Mouse (Mus musculus) heart, embryonic 11.5 days (tissue): Measurements from ENCODE around the gene Ehmt2. TPM values are rescaled to one million over a fixed set of nuclear protein-coding genes. Genes with fewer than 3 reads are reported as not detected.
A peak's percentile ranks its signal among the peaks of the same experiment; 100 is the strongest.
"Not testable (repeated sequence)": the region's sequence is repeated elsewhere in the genome, so short reads cannot be mapped to it uniquely, and the experiment has no call there.

Experiments used
- ATAC-seq: fragments of 200-750 bp; cut with Nextera tagmentation; replicated peaks from 2 replicates; pipeline ENCODE4 v1.8.0; 2017; ENCODE audit warnings: moderate library complexity; ENCODE audit not compliant: insufficient number of reproducible peaks, low FRiP score, low TSS enrichment
- H3K27ac ChIP-seq: fragments of 300-500 bp; sonication (generic); 2 replicates; pipeline ENCODE4 v1.5.1; 2014; ENCODE audit warnings: mild to moderate bottlenecking, low read depth, low read length
- H3K27me3 ChIP-seq: fragments of 300-500 bp; sonication (generic); 2 replicates; pipeline ENCODE4 v1.6.1; 2014; ENCODE audit warnings: mild to moderate bottlenecking, low read length, mixed read lengths; ENCODE audit not compliant: control insufficient read depth, insufficient read depth
- H3K36me3 ChIP-seq: fragments of 300-500 bp; sonication (generic); 2 replicates; pipeline ENCODE4 v1.6.1; 2014; ENCODE audit warnings: mild to moderate bottlenecking, low read length, moderate library complexity, mixed read lengths; ENCODE audit not compliant: control insufficient read depth, insufficient read depth
- H3K4me1 ChIP-seq: fragments of 300-500 bp; sonication (generic); 2 replicates; pipeline ENCODE4 v1.6.1; 2014; ENCODE audit warnings: low read length; ENCODE audit not compliant: control insufficient read depth, insufficient read depth
- H3K4me2 ChIP-seq: fragments of 300-500 bp; sonication (generic); 2 replicates; pipeline ENCODE4 v1.6.1; 2014; ENCODE audit warnings: mild to moderate bottlenecking, moderate library complexity
- H3K4me3 ChIP-seq: fragments of 300-500 bp; sonication (generic); 2 replicates; pipeline ENCODE4 v1.5.1; 2014; ENCODE audit warnings: low read depth, low read length
- H3K9ac ChIP-seq: fragments of 300-500 bp; sonication (generic); 2 replicates; pipeline ENCODE4 v1.6.1; 2014; ENCODE audit warnings: mild to moderate bottlenecking, low read depth, low read length, moderate library complexity
- H3K9me3 ChIP-seq: fragments of 300-500 bp; sonication (generic); replicated peaks from 2 replicates; pipeline ENCODE4 v1.6.1; 2016; ENCODE audit warnings: low read length; ENCODE audit not compliant: control insufficient read depth
- WGBS: fragments of 180-500 bp; shearing (Covaris S2); extraction: QIAGEN DNeasy Blood & Tissue Kit; methylation state at CpG from one replicate; pipeline ENCODE4 v1.1.7; 2014; ENCODE audit not compliant: insufficient replicate concordance; 5-methylcytosine and 5-hydroxymethylcytosine counted together
- polyA plus RNA-seq: library from polyadenylated mRNA; unstranded; fragments of >200 nt; fragmentation: Nextera tagmentation; extraction: Ambion mirVana; gene quantifications from 2 replicates; pipeline ENCODE4 v1.2.1, GENCODE M21; 2014

Gene Ehmt2
- polyA plus RNA-seq, 1 experiment from 2014 or later = 42.3 TPM

DNA sequence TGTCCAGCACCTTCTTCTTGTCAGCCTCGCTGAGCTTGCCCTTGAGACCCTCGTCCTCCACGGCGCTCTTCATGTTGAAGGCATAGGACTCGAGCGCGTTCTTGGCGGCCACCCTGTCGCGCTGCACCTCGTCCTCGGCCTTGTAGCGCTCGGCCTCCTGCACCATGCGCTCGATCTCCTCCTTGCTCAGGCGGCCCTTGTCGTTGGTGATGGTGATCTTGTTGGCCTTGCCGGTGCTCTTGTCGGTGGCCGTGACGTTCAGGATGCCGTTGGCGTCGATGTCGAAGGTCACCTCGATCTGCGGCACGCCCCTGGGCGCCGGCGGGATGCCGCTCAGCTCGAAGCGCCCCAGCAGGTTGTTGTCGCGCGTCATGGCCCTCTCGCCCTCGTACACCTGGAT is 59.0 kb downstream of the Ehmt2 start:
- not testable (repeated sequence) for H3K4me3 ChIP-seq, H3K9ac ChIP-seq, H3K4me1 ChIP-seq

DNA sequence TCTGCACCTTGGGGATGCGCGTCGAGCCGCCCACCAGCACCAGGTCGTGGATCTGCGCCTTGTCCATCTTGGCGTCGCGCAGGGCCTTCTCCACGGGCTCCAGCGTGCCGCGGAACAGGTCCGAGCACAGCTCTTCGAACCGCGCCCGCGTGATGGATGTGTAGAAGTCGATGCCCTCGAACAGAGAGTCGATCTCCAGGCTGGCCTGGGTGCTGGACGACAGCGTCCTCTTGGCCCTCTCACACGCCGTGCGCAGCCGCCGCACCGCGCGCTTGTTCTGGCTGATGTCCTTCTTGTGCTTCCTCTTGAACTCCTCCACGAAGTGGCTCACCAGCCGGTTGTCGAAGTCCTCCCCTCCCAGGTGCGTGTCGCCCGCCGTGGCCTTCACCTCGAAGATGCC is 59.7 kb downstream of the Ehmt2 start:
- 22% methylated on average over 23 of the region's 40 CpGs for WGBS
- not testable (repeated sequence) for H3K4me2 ChIP-seq, H3K9me3 ChIP-seq, H3K9ac ChIP-seq, ATAC-seq, H3K27me3 ChIP-seq, H3K4me1 ChIP-seq, H3K36me3 ChIP-seq, H3K27ac ChIP-seq, H3K4me3 ChIP-seq

More for the DNA sequence above, 59.0 kb downstream of the Ehmt2 start:
- WGBS = 16% methylated on average over 28 of the region's 40 CpGs
- H3K4me2 ChIP-seq, H3K27ac ChIP-seq, H3K27me3 ChIP-seq, H3K9me3 ChIP-seq, ATAC-seq, H3K36me3 ChIP-seq: not testable (repeated sequence)

DNA sequence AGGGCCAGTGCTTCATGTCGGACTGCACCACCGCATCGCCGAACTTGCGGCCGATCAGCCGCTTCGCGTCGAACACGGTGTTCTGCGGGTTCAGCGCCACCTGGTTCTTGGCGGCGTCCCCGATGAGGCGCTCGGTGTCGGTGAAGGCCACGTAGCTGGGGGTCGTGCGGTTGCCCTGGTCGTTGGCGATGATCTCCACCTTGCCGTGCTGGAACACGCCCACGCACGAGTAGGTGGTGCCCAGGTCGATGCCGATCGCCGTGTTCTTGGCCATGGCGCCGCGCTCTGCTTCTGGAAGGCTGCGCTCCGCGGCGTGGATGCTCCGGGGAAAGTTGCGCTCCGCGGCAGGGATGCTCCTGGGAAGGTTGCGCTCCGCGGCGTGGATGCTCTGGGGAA is 60.5 kb downstream of the Ehmt2 start:
- not testable (repeated sequence) for H3K27ac ChIP-seq, H3K36me3 ChIP-seq, H3K9ac ChIP-seq, H3K4me1 ChIP-seq, H3K27me3 ChIP-seq, H3K9me3 ChIP-seq
- Histone ChIP-seq H3K4me3 (peak overlapping the region; percentile 58), H3K4me2 (peak overlapping the region; percentile 84)
- WGBS = 4% methylated on average over 28 of the region's 47 CpGs
- 0 out of 2 replicates have a peak, but pooled peaks have one; percentile 3 for ATAC-seq

DNA sequence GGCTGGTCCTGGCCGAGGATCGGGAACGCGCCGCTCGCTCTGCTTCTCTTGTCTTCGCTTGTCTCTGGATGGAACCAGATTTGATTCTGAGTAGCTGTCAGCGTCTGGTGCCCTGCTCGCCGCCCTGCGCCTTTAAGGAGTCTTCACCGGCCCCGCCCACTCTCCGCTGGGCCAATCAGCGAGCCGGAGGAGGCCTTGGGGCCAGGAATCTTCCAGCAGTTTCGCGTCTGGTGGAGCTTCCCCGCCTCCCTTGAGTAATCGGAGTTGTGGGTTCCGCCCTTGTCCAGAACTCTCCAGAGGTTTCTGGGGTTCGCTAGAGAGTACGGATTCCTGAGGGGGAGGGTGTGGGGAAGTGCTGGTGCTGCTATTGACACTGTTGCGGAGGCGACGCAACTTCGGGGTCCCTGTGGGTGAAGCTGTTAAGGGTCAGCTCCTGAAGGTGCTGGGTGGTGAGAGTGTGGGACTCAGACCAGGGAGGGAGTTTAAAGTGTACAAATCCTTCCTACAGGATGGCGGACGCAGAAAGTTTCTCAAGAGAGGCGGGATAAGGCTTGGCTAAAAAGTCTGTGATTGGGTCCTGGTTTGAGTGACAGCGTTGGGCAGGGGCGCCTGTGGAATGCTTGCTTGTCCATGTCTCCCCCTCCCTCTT is 61.0 kb downstream of the Ehmt2 start, which contains the start of gene Hspa1b:
TSS of gene Hspa1b (minus strand) at position 109 of the 649 bp plus-strand sequence.
- H3K4me2 ChIP-seq = peak within 1 kb of the TSS; percentile 84
- not testable (repeated sequence) for H3K9me3 ChIP-seq, H3K36me3 ChIP-seq, H3K27me3 ChIP-seq, H3K4me1 ChIP-seq
- WGBS = under 1% methylated on average over 26 of the region's 32 CpGs
- peak within 1 kb of the TSS; percentile 58 for H3K4me3 ChIP-seq
- ATAC-seq = peak; percentile 91
- H3K9ac ChIP-seq = peak within 1 kb of the TSS; percentile 80
- H3K27ac ChIP-seq = peak within 1 kb of the TSS; percentile 94

DNA sequence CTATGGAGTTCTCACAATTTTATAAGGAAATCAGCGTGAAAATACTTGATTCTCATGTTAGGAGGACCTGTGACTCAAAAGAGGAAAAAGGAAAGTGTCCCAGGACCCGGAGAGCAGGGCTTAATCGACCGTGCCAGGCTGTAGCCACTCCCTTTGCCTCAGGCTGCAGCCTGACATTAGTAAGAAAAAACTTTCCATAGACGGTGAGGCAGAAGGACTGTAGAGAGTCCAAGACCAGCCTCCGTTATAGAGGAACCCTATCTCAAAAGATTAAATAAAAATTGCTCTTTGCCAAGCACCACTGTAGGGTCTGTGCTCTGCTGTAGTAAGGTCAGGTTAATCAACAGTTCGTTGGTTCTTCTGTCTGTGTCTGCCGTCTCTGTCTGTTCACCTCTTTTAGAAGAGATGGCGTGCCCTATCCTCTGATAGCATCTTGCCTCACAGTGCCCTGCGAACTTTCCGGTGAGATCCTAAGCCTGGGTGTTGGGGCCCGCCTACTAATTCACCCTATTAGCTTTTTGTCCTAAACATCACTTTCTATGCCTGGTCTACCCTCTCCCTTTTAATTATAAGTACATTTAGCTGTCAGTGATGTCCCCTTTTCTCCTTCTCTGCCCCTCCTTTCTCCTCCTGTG is 61.7 kb downstream of the Ehmt2 start:
- Histone ChIP-seq H3K9ac (peak overlapping the region; percentile 80), H3K4me1 (peaks cover 7% of the 10 kb centered on the region; the same call in 1 of the 2 replicates), H3K4me3 (peak overlapping the region; percentile 58), H3K9me3 (no peaks in the 10 kb centered on the region), H3K27me3 (peaks cover 6% of the 10 kb centered on the region; the same call in 1 of the 2 replicates), H3K36me3 (no peaks in the 10 kb centered on the region), H3K27ac (peak overlapping the region; percentile 94), H3K4me2 (peak overlapping the region; percentile 84)
- WGBS = 12% methylated on average over 12 of the region's 12 CpGs
- ATAC-seq = 0 out of 2 replicates have a peak, but pooled peaks have one; percentile 29

DNA sequence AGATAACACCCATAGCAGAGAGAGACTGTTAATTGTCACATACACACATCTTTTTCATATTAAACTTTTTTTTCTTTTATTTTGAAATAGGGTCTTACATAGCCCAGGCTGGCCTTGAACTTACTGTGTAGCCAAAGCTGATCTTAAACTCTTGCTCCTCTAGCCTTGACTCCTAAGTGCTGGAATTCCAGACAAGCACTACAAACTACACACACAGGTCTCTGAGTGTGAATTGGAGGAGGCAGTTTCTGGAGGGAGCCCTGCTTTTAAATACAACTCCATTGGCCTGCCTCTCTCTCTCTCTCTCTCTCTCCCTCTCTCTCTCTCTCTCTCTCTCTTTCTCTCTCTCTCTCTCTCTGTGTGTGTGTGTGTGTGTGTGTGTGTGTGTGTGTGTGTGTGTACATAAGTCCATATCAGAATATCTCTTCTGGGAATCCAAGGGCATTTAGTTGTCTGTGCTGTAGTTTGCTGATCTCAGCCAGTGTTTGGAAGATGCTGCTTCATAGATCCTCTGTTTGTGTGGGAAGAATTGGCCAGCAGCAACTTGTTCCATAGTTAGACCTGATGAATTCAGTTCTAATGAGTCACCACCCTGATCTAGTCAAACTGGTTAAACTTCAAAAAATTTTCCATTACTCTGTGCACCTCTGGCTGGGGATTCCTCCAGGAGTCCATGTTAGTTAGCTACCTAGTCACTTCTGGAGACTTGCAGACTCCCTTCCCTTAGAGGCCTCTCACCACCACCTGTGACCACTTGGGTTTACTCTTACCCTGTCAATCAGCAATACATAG is 62.6 kb downstream of the Ehmt2 start:
- Histone ChIP-seq H3K9ac (no peak overlapping the region), H3K36me3 (no peaks in the 10 kb centered on the region), H3K4me2 (no peak overlapping the region), H3K27ac (no peak overlapping the region), H3K4me3 (no peak overlapping the region), H3K27me3 (peaks cover 3% of the 10 kb centered on the region; the same call in 1 of the 2 replicates), H3K4me1 (peaks cover 7% of the 10 kb centered on the region; the same call in 1 of the 2 replicates), H3K9me3 (no peaks in the 10 kb centered on the region)
- ATAC-seq = no peak

DNA sequence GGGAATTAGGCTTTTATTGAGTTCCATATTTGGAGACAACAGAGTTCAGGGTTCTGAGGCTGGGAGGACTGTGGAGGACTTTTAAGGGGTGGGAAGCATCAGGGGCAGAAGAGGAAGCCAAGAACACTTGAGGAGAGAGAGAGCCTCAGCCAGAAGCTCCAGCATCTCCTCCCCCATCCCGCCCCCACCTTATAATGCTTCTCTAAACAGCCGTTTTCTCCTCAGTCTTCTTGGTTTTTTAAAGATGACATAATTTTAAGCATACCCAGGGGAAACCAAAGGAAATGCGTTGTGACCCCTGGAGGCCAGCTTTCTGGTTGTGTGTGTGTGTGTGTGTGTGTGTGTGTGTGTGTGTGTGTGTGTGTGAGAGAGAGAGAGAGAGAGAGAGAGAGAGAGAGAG is 63.9 kb downstream of the Ehmt2 start:
- Histone ChIP-seq H3K9ac (0 out of 2 replicates have a peak overlapping the region, but pooled peaks have one; percentile 22), H3K4me1 (peaks cover 7% of the 10 kb centered on the region; the same call in 1 of the 2 replicates), H3K4me2 (no peak overlapping the region), H3K27ac (no peak overlapping the region), H3K27me3 (no peaks in the 10 kb centered on the region), H3K36me3 (no peaks in the 10 kb centered on the region), H3K9me3 (no peaks in the 10 kb centered on the region), H3K4me3 (no peak overlapping the region)
- 39% methylated on average over 3 of the region's 3 CpGs for WGBS
- no peak for ATAC-seq

DNA sequence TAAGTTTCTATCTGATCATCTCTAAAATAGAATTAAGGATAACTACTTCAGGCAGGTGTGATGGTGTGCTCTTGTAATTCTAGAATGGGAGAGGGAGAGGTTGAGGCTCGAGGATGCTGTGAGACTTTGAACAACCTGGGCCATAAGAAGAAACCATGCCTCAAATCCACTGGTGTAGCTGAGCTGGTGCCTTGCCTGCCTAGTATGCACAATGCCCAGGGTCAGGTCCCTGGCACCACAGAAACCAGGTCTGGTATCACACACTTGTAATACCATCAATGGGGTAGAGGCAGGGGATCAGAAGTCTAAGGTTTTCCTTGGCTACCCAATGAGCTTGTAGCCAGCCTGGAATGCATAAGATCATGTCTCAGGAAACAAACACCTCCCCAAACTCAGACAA is 64.6 kb downstream of the Ehmt2 start:
- Histone ChIP-seq H3K4me3 (no peak overlapping the region), H3K27ac (no peak overlapping the region), H3K27me3 (peaks cover 4% of the 10 kb centered on the region; the same call in 1 of the 2 replicates), H3K36me3 (no peaks in the 10 kb centered on the region), H3K9me3 (no peaks in the 10 kb centered on the region), H3K9ac (no peak overlapping the region), H3K4me1 (peaks cover 7% of the 10 kb centered on the region; the same call in 1 of the 2 replicates), H3K4me2 (no peak overlapping the region)
- no peak for ATAC-seq
- WGBS = 64% methylated on average over 1 of the region's 1 CpGs
